Mouse (Mus musculus): ENCODE data around the gene Ldlrad3. TPM values are rescaled to one million over a fixed set of nuclear protein-coding genes. Genes with fewer than 3 reads are reported as not detected.

Ldlrad3 gene
- total and polyA plus RNA-seq, 3 experiments = 3.3 to 4.8 (median 3.8) TPM

GRCm38 (mm10) chr2:102057029-102057685 is 129.0 kb downstream of the Ldlrad3 start:
- no peak overlapping the region for H3K4me3 ChIP-seq
- TF ChIP-seq POLR2A (IDR thresholded peaks at IDR 0.05; ENCODE audit: insufficient read depth, low read depth, low read length) = no peak
- TF ChIP-seq EP300 (IDR thresholded peaks at IDR 0.05; ENCODE audit: insufficient read depth, low read depth, low read length) = no peak
- TF ChIP-seq CTCF (IDR thresholded peaks at IDR 0.05) = no peak
- peaks cover 3% of the 10 kb centered on the region for H3K4me1 ChIP-seq (ENCODE audit: control insufficient read depth, insufficient read depth, low read length)
- intact Hi-C loops (cut with DNase I) = no loop called here
- H3K27me3 ChIP-seq (ENCODE audit: control insufficient read depth, insufficient read depth, low read length) = no peaks in the 10 kb centered on the region
- peak in 1 of 2 experiments; percentile 35 for DNase-seq
- 63% methylated on average over 9 of the region's 9 CpGs for WGBS
- no peaks in the 10 kb centered on the region for H3K79me2 ChIP-seq (replicated peaks; ENCODE audit: control insufficient read depth, insufficient read depth, low read length)
- H3K36me3 ChIP-seq (ENCODE audit: control insufficient read depth, insufficient read depth, low read length) = no peaks in the 10 kb centered on the region
- H3K27ac ChIP-seq = no peak overlapping the region
- H3K9ac ChIP-seq (ENCODE audit: low read depth, low read length) = no peak overlapping the region

- Histone ChIP-seq H3K9ac (ENCODE audit: low read depth, low read length) (no peak overlapping the region), H3K27ac (no peak overlapping the region), H3K4me1 (ENCODE audit: control insufficient read depth, insufficient read depth, low read length) (peaks cover 3% of the 10 kb centered on the region), H3K36me3 (ENCODE audit: control insufficient read depth, insufficient read depth, low read length) (no peaks in the 10 kb centered on the region), H3K4me3 (no peak overlapping the region), H3K27me3 (ENCODE audit: control insufficient read depth, insufficient read depth, low read length) (no peaks in the 10 kb centered on the region), H3K79me2 (replicated peaks; ENCODE audit: control insufficient read depth, insufficient read depth, low read length) (no peaks in the 10 kb centered on the region)
- DNase-seq = no peak
- no peak for TF ChIP-seq POLR2A (IDR thresholded peaks at IDR 0.05; ENCODE audit: insufficient read depth, low read depth, low read length)
- intact Hi-C loops (cut with DNase I) = no loop called here
- 52% methylated on average over 8 of the region's 8 CpGs for WGBS
Observed at GRCm38 (mm10) chr2:102056144-102056543, 130.0 kb downstream of the Ldlrad3 start.

- intact Hi-C loops (cut with DNase I) = no loop called here
- Histone ChIP-seq H3K36me3 (ENCODE audit: control insufficient read depth, insufficient read depth, low read length) (no peaks in the 10 kb centered on the region), H3K4me3 (no peak overlapping the region), H3K9ac (ENCODE audit: low read depth, low read length) (no peak overlapping the region), H3K27me3 (ENCODE audit: control insufficient read depth, insufficient read depth, low read length) (no peaks in the 10 kb centered on the region), H3K4me1 (ENCODE audit: control insufficient read depth, insufficient read depth, low read length) (peaks cover 6% of the 10 kb centered on the region), H3K79me2 (replicated peaks; ENCODE audit: control insufficient read depth, insufficient read depth, low read length) (no peaks in the 10 kb centered on the region), H3K27ac (no peak overlapping the region)
- TF ChIP-seq POLR2A (IDR thresholded peaks at IDR 0.05; ENCODE audit: insufficient read depth, low read depth, low read length) (no peak), EP300 (IDR thresholded peaks at IDR 0.05; ENCODE audit: insufficient read depth, low read depth, low read length) (no peak), CTCF (IDR thresholded peaks at IDR 0.05) (no peak)
- DNase-seq = peak; percentile 34 to 50
- WGBS = 42% methylated on average over 10 of the region's 10 CpGs
Observed at GRCm38 (mm10) chr2:102052951-102053660, 133.1 kb downstream of the Ldlrad3 start.

GRCm38 (mm10) chr2:102052353-102052752 is 133.8 kb downstream of the Ldlrad3 start:
- DNase-seq = no peak
- WGBS = 88% methylated on average over 6 of the region's 6 CpGs
- Histone ChIP-seq H3K36me3 (ENCODE audit: control insufficient read depth, insufficient read depth, low read length) (no peaks in the 10 kb centered on the region), H3K27me3 (ENCODE audit: control insufficient read depth, insufficient read depth, low read length) (no peaks in the 10 kb centered on the region), H3K79me2 (replicated peaks; ENCODE audit: control insufficient read depth, insufficient read depth, low read length) (no peaks in the 10 kb centered on the region), H3K9ac (ENCODE audit: low read depth, low read length) (no peak overlapping the region), H3K27ac (no peak overlapping the region), H3K4me3 (no peak overlapping the region), H3K4me1 (ENCODE audit: control insufficient read depth, insufficient read depth, low read length) (peaks cover 6% of the 10 kb centered on the region)
- intact Hi-C loops (cut with DNase I) = no loop called here
- TF ChIP-seq POLR2A (IDR thresholded peaks at IDR 0.05; ENCODE audit: insufficient read depth, low read depth, low read length) (no peak), EP300 (IDR thresholded peaks at IDR 0.05; ENCODE audit: insufficient read depth, low read depth, low read length) (no peak), CTCF (IDR thresholded peaks at IDR 0.05) (no peak)

- peaks cover 6% of the 10 kb centered on the region for H3K4me1 ChIP-seq (ENCODE audit: control insufficient read depth, insufficient read depth, low read length)
- TF ChIP-seq EP300 (IDR thresholded peaks at IDR 0.05; ENCODE audit: insufficient read depth, low read depth, low read length) = no peak
- intact Hi-C loops (cut with DNase I) = no loop called here
- no peaks in the 10 kb centered on the region for H3K36me3 ChIP-seq (ENCODE audit: control insufficient read depth, insufficient read depth, low read length)
- H3K9ac ChIP-seq (ENCODE audit: low read depth, low read length) = no peak overlapping the region
- H3K27me3 ChIP-seq (ENCODE audit: control insufficient read depth, insufficient read depth, low read length) = no peaks in the 10 kb centered on the region
- DNase-seq = no peak
- no peaks in the 10 kb centered on the region for H3K79me2 ChIP-seq (replicated peaks; ENCODE audit: control insufficient read depth, insufficient read depth, low read length)
- H3K4me3 ChIP-seq = no peak overlapping the region
- 55% methylated on average over 10 of the region's 10 CpGs for WGBS
- no peak overlapping the region for H3K27ac ChIP-seq
Observed at GRCm38 (mm10) chr2:102049866-102050550, 136.2 kb downstream of the Ldlrad3 start.
